Mouse (Mus musculus) lung, embryonic 16.5 days (tissue): ENCODE data around the gene Mrpl22. TPM values are rescaled to one million over a fixed set of nuclear protein-coding genes. Genes with fewer than 3 reads are reported as not detected.

Experiments
- polyA plus RNA-seq: library from polyadenylated mRNA; unstranded; fragments of >200 nt; fragmentation: Nextera tagmentation; extraction: Ambion mirVana; gene quantifications from 2 replicates; pipeline ENCODE4 v1.2.1, GENCODE M21; 2015

The Mrpl22 gene
- polyA plus RNA-seq, 1 experiment from 2014 or later: 108 TPM

Other genes with a start within 250 kb of the Mrpl22 start
- gene Larp1, start 162.6 kb upstream of the Mrpl22 start, polyA plus RNA-seq: 15.3 and 16.3 TPM in 2 replicates
- not detected in 2 replicates for gene Gm12248, start 78.5 kb upstream of the Mrpl22 start, polyA plus RNA-seq
- gene Cnot8, start 67.5 kb upstream of the Mrpl22 start, polyA plus RNA-seq: 87.2 and 98.8 TPM in 2 replicates
- 14.7 and 15.1 TPM in 2 replicates for gene Gemin5, start 3.1 kb upstream of the Mrpl22 start, polyA plus RNA-seq
- 4.7 and 7.4 TPM in 2 replicates for gene Igtp, start 27.9 kb downstream of the Mrpl22 start, polyA plus RNA-seq
- gene Irgm2, start 28.0 kb downstream of the Mrpl22 start, polyA plus RNA-seq: 3.0 and 3.2 TPM in 2 replicates
- 0.10 TPM in 1 of 2 replicates, not detected in the other for gene 4930438A08Rik, start 103.1 kb downstream of the Mrpl22 start, polyA plus RNA-seq
- gene Zfp692, start 135.4 kb downstream of the Mrpl22 start, polyA plus RNA-seq: 23.0 and 24.4 TPM in 2 replicates
- 35.4 and 37.6 TPM in 2 replicates for gene Zfp672, start 158.7 kb downstream of the Mrpl22 start, polyA plus RNA-seq
- gene Sh3bp5l, start 159.1 kb downstream of the Mrpl22 start, polyA plus RNA-seq: 35.1 and 36.9 TPM in 2 replicates
- gene Lypd8, start 207.4 kb downstream of the Mrpl22 start, polyA plus RNA-seq: 0.33 TPM in 1 of 2 replicates, not detected in the other
- not detected in 2 replicates for gene 1810065E05Rik, start 249.4 kb downstream of the Mrpl22 start, polyA plus RNA-seq